Mouse (Mus musculus) hematopoietic stem cell, adult 5-6 weeks (primary cell): ENCODE results near the gene Hmg20b. TPM values are rescaled to one million over a fixed set of nuclear protein-coding genes. Genes with fewer than 3 reads are reported as not detected.

ENCODE experiments used
- ATAC-seq, 2 experiments: fragments of 125-278 bp in 1 of 2; replicated peaks in 1 of 2; 2 replicates each; pipeline ENCODE4 v1.8.0; 2016 to 2017; ENCODE audit warnings: inconsistent platforms in 2 of 2, mild to moderate bottlenecking in 2 of 2, moderate number of reproducible peaks in 2 of 2, low read depth in 1 of 2, moderate TSS enrichment in 1 of 2; ENCODE audit not compliant: low FRiP score in 2 of 2, poor library complexity in 2 of 2, severe bottlenecking in 2 of 2, insufficient read depth in 1 of 2, low TSS enrichment in 1 of 2
- total RNA-seq: library from RNA; stranded (forward); fragments of 172-1452, 232-1000 nt; gene quantifications from 2 replicates; pipeline ENCODE4 v1.2.3, GENCODE M21; 2017

Gene Hmg20b
- total RNA-seq, 1 experiment from 2014 or later: 25.6 TPM

- ATAC-seq: no peak
These were observed 12.2 kb upstream of the Hmg20b start for GRCm38 (mm10) chr10:81362336-81362949.

GRCm38 (mm10) chr10:81360721-81361120 lies 10.4 kb upstream of the Hmg20b start:
- no peak for ATAC-seq

DNA sequence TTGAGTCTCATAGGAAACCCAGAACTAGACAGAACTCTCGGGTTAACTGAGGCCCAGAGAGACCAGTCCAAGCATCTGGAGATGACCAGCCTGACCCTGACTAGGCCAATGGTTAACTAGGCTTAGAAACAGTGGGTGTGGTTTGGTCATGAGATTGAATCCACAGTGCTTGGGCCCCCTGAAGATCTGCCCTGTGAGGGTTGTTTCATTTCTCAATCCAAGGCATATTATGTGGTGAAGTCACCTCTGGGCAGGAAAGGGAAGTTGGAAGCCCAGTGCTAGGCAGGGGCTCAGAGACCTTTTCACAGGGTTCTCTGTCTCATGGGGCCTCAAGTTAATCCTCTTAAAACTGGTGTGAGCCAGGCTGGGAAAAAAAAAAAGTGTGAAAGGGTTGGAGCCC lies 8.6 kb upstream of the Hmg20b start:
- peak; percentile 30 to 32; a peak in 3 of 4 replicates for ATAC-seq

DNA sequence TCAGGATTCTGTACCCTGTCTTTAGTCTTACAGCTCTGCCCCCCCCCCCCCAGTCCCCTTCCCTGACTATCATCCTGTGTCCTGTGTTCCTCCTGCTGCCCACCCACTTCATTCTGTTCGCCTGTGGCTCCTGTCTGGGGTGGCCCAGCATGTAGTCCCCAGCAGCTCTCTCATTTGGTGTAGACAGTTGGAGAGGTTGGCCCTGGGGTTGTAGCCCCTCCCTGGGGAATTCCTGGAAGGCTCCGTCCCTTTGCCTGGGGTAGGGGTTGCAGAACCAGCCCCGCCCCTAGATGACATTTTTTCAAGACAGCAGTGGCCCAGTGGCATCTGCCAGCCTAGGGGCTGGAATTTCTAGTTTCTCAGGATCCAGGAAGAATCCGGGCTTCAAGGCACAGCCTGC lies 7.9 kb upstream of the Hmg20b start:
- ATAC-seq: no peak

DNA sequence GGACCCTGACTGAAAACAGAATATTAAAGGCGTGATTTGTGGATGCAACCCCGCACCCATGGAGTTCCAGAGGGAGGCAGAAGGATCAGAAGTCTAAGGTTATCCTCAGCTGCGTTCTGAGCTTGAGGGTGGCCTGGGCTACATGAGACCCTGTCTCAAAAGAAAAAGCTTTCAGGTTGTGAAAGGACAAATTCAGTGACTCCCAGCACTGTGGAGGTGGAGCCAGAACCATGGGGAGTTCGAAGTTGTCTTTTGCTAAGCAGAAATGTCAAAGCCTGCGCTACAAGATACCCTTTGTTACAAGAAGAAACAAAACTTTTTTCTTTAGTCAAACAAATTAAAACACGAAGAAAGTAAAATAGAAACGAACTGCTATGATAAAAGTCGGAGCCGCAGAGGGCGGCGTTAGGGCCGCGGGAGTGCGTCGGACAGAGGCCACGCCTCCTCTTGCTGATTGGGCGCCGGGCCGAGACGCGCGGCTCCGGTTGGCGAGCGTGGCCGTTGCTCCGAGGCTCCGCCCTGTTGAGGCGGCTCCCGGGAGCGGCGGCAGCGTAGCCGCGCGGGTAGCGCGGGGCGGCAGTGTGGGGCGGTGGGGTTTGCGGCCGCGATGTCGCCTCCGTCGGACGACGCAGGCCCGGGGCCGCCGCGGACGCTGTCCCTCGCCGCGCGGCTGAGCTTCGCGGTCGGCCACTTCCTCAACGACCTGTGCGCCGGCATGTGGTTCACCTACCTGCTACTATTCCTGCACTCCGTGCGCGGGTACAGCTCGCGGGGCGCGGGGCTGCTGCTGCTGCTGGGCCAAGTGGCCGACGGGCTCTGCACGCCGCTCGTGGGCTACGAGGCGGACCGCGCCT lies 6.9 kb upstream of the Hmg20b start, which contains the start of gene Mfsd12:
Gene Mfsd12, plus strand, starts transcription at position 501 of the 854 bp plus-strand sequence.
- peak; percentile 60 to 83 for ATAC-seq

DNA sequence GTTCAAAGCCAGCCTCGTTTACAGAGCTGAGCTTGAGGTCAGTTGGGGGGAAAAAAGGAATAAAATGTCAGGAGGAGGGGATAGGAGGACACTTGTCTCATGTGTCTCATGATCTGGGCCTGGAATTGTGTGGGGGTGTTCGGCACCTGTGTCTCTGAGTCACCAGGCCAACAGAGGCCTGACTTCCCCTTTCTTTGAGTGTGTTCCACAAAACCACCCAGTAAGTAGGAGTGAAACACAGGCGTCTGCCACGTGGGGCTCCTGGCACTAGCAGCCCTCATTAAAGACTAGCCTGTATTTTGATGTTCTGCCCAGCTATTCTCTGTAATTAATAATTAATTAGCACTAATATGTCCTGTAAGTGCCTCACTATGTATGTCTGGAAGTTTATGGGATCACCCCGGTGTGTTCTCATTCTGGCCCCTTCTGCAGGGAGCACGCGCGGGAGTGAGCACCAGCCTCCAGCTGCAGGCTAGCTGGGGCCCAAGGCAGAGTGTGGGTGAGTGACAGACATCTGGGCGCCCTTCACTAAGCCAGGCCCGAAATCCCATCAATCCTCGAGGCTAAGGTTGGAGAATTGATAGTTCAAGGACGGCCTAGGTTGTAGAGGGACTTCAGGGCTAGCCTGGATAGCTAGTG lies 6.2 kb upstream of the Hmg20b start:
- ATAC-seq: peak; percentile 66 to 72

DNA sequence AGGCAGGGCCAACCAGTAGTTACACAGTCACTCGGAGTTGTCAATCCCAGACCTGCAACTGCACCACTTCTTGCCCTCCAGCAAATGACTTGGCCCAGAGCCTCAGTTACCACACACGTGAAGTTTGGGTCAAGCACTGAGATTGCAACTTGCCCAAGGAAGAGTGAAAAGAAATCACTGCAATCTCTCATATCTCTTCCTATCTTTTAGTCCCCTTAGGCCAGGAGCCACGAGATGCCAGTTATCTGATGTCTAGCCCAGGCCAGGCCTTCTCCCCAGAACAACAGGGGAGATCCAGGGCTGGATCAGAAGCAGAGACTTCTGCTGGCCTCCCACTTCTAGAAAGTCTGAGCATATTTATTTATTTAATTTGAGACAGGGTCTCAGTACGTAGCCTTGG lies 5.3 kb upstream of the Hmg20b start:
- no peak for ATAC-seq

GRCm38 (mm10) chr10:81354738-81355477 lies 4.6 kb upstream of the Hmg20b start:
- no peak for ATAC-seq

DNA sequence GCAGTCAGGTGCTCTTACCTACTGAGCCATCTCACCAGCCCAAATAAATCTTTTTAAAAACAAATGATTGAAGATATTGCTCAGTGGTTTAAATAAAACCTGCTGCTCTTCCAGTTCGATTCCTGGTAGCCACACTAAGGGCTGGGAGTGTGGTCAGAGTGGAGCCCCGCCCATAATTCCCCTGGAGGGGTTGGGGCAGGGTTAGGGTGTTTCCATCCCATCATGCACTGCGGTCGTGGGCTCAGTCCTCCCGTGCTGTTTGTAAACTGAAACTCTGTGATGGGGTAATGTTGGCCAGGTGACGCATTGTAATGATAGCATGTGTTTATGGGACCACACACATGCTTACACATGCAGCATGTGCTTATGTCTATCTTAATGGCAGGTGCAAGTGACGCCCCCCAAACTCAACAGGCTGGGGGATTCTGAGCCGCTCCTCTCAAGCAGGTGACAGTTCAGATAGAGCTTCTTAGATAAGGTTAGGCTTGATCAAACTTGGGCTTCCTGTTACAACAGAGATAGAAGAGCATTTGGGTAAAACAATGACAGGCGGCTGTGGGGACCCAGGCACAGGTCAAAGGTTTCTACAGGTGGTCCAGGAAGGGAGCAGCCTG lies 1.5 kb upstream of the Hmg20b start:
- no peak for ATAC-seq

- ATAC-seq: no peak
These were observed 324 bp downstream of the Hmg20b start for GRCm38 (mm10) chr10:81349961-81350350.

DNA sequence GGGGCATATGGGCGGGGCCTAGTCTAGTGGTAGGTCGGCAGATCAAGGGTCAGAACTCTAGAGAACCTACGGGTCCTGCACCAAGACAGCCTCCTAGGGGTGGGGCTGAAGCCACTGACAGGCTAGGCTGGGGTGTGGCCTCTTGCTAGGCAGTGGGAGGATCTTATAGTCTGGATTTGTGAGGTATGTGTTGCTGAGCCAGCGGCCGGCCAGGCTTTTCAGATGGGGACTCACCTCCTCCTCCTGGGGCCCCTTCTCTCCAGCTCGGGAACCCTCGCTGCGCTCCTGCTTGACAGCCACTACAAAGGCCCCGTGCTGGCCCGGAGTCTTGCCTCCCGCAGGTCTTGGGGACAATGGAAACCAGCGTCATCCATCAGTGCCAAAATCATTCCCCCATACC lies 1.1 kb downstream of the Hmg20b start:
- peak; percentile 15 to 24; a peak in 1 of 4 replicates for ATAC-seq

- ATAC-seq: peak; percentile 51 to 58
These were observed 3.7 kb downstream of the Hmg20b start for GRCm38 (mm10) chr10:81346453-81347067.

DNA sequence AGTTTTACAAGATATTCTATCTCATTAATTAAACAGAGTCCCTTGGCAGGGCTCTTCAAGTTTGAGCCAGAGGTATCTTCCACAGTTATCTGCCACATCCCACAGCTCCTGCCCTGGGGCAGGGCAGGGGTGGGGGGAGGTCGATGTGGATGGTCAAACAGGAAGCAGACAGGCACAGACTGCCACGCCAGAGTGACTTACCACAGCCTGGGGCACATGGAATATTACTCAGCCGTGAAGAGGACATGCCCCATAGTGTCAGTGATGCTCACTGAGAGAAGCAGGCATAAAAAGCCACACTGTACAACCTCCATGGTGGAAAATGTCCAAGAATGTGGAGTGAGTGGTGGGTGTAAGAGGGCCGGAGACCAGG lies 5.1 kb downstream of the Hmg20b start:
- no peak for ATAC-seq

DNA sequence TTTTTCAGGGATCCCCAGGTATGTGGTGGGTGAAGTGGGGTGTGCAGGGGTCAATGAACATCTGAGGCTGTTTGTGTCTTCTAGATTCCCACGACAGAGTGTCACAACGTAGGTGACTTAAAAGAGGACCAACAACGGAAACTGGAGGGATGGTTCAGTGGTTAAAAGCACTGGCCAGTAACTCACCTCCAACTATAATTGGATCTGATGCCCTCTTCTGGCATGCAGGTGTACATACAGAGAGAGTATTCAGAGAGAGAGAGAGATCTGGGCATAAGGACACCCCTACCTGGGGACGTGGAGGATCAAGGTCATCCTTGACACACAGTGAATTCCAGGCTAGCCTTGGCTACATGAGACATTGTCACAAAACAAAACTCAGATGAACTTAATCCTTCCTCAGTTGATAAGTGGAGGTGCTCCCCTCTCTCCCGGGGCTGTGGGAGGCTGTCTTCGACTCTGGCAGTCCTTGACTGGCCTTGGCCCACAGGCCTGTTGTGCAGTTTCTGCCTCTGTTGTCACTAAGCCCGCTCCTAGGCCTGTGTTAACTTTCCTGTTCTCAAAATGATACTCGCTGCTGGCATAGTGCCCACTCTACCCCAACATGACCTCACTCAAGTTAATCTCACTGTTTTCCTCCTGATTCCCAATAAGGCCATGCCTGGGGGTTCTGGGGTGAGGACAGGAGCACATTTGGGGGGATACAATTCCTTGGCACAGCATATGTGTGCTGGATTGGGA lies 5.7 kb downstream of the Hmg20b start:
- no peak for ATAC-seq

DNA sequence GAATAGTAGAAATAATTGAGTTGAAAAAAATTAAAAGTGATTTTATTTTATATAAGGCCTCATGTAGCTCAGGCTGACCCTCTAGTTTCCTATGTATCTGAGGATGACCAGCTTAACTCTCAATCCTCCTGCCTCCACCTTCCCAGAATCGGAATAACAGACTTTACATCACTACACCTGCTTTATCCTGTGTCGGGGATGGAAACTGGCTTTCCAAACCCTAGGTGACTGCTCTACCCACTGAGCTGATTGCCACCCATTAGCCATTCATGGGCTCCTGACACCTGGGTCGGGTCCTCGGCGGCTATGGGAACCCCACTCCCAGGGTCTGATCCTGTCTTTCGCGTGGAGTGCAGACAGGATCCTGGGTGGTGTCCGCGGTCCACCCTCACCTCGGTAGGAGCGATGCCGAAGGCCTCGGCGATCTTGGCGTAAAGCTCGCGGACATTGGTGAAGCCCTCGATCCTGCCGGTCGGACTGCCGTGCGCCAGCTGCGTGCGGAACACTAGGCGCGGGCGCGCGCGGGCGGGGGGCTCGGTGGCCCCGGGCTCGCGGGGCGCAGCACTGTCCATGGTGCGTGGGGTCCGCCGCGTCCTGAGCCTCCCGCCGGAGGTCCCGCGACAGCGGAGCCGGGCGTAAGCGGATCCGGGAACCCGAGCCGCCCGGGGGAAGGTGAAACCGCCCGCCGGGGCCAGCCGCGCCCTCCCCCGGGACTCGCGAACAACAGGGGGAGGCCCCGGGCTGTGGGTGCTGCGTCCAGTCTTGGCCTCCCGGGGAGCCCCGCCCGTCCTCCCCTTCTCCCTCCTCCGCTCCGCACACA lies 7.4 kb downstream of the Hmg20b start, which contains the start of gene Gipc3:
Gene Gipc3, minus strand, starts transcription at position 581 of the 820 bp plus-strand sequence.
- no peak for ATAC-seq
